Mouse (Mus musculus) olfactory bulb, adult 2 months (tissue): Measurements from ENCODE around the gene Polg.

Experiments used
- CTCF ChIP-seq: fragments of 200-500 bp; IDR thresholded peaks from 2 replicates; pipeline ENCODE4 v1.5.1; 2012; ENCODE audit warnings: low read depth, mild to moderate bottlenecking, low read length, moderate library complexity; ENCODE audit not compliant: insufficient read depth
- POLR2A ChIP-seq: fragments of 200-500 bp; IDR thresholded peaks from 2 replicates; pipeline ENCODE4 v1.6.1; 2012; ENCODE audit warnings: mild to moderate bottlenecking, low read depth, low read length, moderate library complexity; ENCODE audit not compliant: insufficient read depth

GRCm38 (mm10) chr7:79472792-79473191, 6.6 kb upstream of the Polg start:
- no peak for TF ChIP-seq CTCF
- TF ChIP-seq POLR2A = no peak
